Mouse (Mus musculus) midbrain, embryonic 16.5 days (tissue): ENCODE measurements around the gene Cltb. TPM values are rescaled to one million over a fixed set of nuclear protein-coding genes. Genes with fewer than 3 reads are reported as not detected.
"Not testable (repeated sequence)": the region's sequence is repeated elsewhere in the genome, so short reads cannot be mapped to it uniquely, and the experiment has no call there.

Experiments
- ATAC-seq: fragments of 200-750 bp; cut with Nextera tagmentation; 2 replicates; pipeline ENCODE4 v1.8.0; 2017; ENCODE audit warnings: moderate TSS enrichment
- H3K27ac ChIP-seq: fragments of 300-500 bp; sonication (generic); 2 replicates; pipeline ENCODE4 v1.5.1; 2014; ENCODE audit warnings: mild to moderate bottlenecking, low read length, mixed read lengths
- H3K27me3 ChIP-seq: fragments of 300-500 bp; sonication (generic); 2 replicates; pipeline ENCODE4 v1.6.1; 2014; ENCODE audit warnings: low read depth, low read length, mixed read lengths; ENCODE audit not compliant: control insufficient read depth, insufficient read depth
- H3K36me3 ChIP-seq: fragments of 300-500 bp; sonication (generic); 2 replicates; pipeline ENCODE4 v1.6.1; 2014; ENCODE audit warnings: mild to moderate bottlenecking, low read length, moderate library complexity, mixed read lengths; ENCODE audit not compliant: control insufficient read depth, insufficient read depth
- H3K4me1 ChIP-seq: fragments of 300-500 bp; sonication (generic); 2 replicates; pipeline ENCODE4 v1.6.1; 2014; ENCODE audit warnings: mild to moderate bottlenecking, low read length, mixed read lengths; ENCODE audit not compliant: control insufficient read depth, insufficient read depth
- H3K4me2 ChIP-seq: fragments of 300-500 bp; sonication (generic); 2 replicates; pipeline ENCODE4 v1.6.1; 2014; ENCODE audit warnings: mild to moderate bottlenecking, low read length, mixed read lengths
- H3K4me3 ChIP-seq: fragments of 300-500 bp; sonication (generic); 2 replicates; pipeline ENCODE4 v1.5.1; 2014; ENCODE audit warnings: low read depth, mild to moderate bottlenecking, low read length, moderate library complexity, mixed read lengths
- H3K9ac ChIP-seq: fragments of 300-500 bp; sonication (generic); 2 replicates; pipeline ENCODE4 v1.6.1; 2014; ENCODE audit warnings: low read depth, low read length, mixed read lengths
- H3K9me3 ChIP-seq: fragments of 300-500 bp; sonication (generic); replicated peaks from 2 replicates; pipeline ENCODE4 v1.6.1; 2014; ENCODE audit warnings: mild to moderate bottlenecking, low read length, mixed read lengths; ENCODE audit not compliant: control insufficient read depth, poor library complexity, severe bottlenecking
- WGBS: fragments of 180-500 bp; shearing (Covaris S2); extraction: QIAGEN DNeasy Blood & Tissue Kit; methylation state at CpG from one replicate; pipeline ENCODE4 v1.1.7; 2014; 5-methylcytosine and 5-hydroxymethylcytosine counted together
- polyA plus RNA-seq: library from polyadenylated mRNA; unstranded; fragments of >200 nt; fragmentation: Nextera tagmentation; extraction: Ambion mirVana; gene quantifications from 2 replicates; pipeline ENCODE4 v1.2.1, GENCODE M21; 2015

Cltb gene
- polyA plus RNA-seq, 1 experiment from 2014 or later = 232 TPM

GRCm38 (mm10) chr13:54616998-54617397 lies 5.9 kb upstream of the Cltb start:
- Histone ChIP-seq H3K4me3 (no peak overlapping the region), H3K9ac (no peak overlapping the region), H3K9me3 (no peaks in the 10 kb centered on the region), H3K4me2 (no peak overlapping the region), H3K27ac (no peak overlapping the region), H3K36me3 (no peaks in the 10 kb centered on the region), H3K27me3 (no peaks in the 10 kb centered on the region; the same call in 1 of the 2 replicates), H3K4me1 (peaks cover 2% of the 10 kb centered on the region; the same call in 1 of the 2 replicates)
- 72% methylated on average over 6 of the region's 6 CpGs for WGBS
- ATAC-seq = no peak

- peaks cover 6% of the 10 kb centered on the region for H3K4me1 ChIP-seq
- H3K4me3 ChIP-seq = no peak overlapping the region
- WGBS = 81% methylated on average over 8 of the region's 8 CpGs
- no peak overlapping the region for H3K27ac ChIP-seq
- ATAC-seq = no peak
- no peak overlapping the region for H3K9ac ChIP-seq
- no peak overlapping the region for H3K4me2 ChIP-seq
- H3K36me3 ChIP-seq = no peaks in the 10 kb centered on the region
- H3K9me3 ChIP-seq = no peaks in the 10 kb centered on the region
- H3K27me3 ChIP-seq = no peaks in the 10 kb centered on the region; the same call in 1 of the 2 replicates
These were observed 5.2 kb upstream of the Cltb start for GRCm38 (mm10) chr13:54616307-54616706.

- 88% methylated on average over 8 of the region's 8 CpGs for WGBS
- H3K4me1 ChIP-seq = peaks cover 25% of the 10 kb centered on the region
- H3K27ac ChIP-seq, ATAC-seq, H3K9me3 ChIP-seq, H3K4me2 ChIP-seq, H3K27me3 ChIP-seq, H3K4me3 ChIP-seq, H3K9ac ChIP-seq, H3K36me3 ChIP-seq: not testable (repeated sequence)
These were observed 2.0 kb upstream of the Cltb start for GRCm38 (mm10) chr13:54613141-54613540.

DNA sequence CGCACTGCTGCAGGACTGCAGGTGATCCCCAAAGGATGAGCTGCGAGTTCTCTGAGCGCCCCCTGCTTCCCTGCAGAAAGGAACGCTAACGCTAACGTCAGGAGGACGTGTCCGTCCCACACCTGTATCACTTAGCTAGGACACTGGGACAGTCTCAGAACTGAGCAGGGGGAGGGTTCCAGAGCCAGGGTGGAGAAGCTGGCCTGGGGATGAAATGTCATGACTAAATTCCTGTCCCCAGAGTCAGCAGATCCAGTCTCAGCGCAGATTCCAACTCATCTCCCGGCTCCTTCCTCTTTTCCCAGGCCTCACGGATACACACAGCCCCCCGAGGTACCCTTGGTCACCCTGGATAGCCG lies 552 bp downstream of the Cltb start:
- Histone ChIP-seq H3K27ac (peak overlapping the region; percentile 78), H3K4me2 (peak overlapping the region; percentile 77), H3K27me3 (no peaks in the 10 kb centered on the region; the same call in 1 of the 2 replicates), H3K4me3 (peak overlapping the region; percentile 81), H3K9ac (peak overlapping the region; percentile 91), H3K4me1 (peaks cover 25% of the 10 kb centered on the region), H3K36me3 (0 out of 2 replicates have a peak, but pooled peaks cover 2% of the 10 kb centered on the region), H3K9me3 (no peaks in the 10 kb centered on the region)
- ATAC-seq = no peak
- WGBS = 6% methylated on average over 13 of the region's 13 CpGs

GRCm38 (mm10) chr13:54609301-54609700 lies 1.8 kb downstream of the Cltb start:
- Histone ChIP-seq H3K9ac (peak overlapping the region; percentile 42; the same call in 1 of the 2 replicates), H3K27ac (no peak overlapping the region), H3K9me3 (no peaks in the 10 kb centered on the region), H3K36me3 (0 out of 2 replicates have a peak, but pooled peaks cover 8% of the 10 kb centered on the region), H3K4me1 (peaks cover 25% of the 10 kb centered on the region), H3K4me2 (peak overlapping the region; percentile 77), H3K27me3 (no peaks in the 10 kb centered on the region; the same call in 1 of the 2 replicates), H3K4me3 (peak overlapping the region; percentile 21)
- 7% methylated on average over 1 of the region's 1 CpGs for WGBS
- ATAC-seq = no peak

GRCm38 (mm10) chr13:54608666-54609065 lies 2.5 kb downstream of the Cltb start:
- WGBS = 8% methylated on average over 8 of the region's 8 CpGs

DNA sequence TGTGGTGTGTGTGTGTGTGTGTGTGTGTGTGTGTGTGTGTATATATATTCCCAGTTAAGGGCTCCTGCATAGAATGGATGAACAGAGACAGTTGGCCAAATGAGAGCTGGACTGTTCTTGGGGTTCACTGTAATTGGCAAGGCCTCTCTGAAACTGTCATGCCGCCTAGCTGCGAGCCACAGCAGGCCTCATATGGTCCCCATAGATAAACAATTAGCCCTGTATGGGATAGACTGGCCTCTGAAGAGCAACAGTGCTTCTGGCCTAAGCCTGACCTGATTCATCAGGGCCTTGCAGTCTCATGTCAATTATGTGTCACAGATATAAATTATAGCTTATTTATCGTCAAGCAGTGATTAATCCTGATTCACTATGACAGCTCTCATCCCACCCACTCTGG lies 3.1 kb downstream of the Cltb start:
- Histone ChIP-seq H3K4me3 (no peak overlapping the region), H3K4me2 (peak overlapping the region; percentile 77), H3K9me3 (no peaks in the 10 kb centered on the region), H3K27me3 (no peaks in the 10 kb centered on the region; the same call in 1 of the 2 replicates), H3K9ac (no peak overlapping the region), H3K4me1 (peaks cover 25% of the 10 kb centered on the region), H3K27ac (no peak overlapping the region), H3K36me3 (0 out of 2 replicates have a peak, but pooled peaks cover 9% of the 10 kb centered on the region)
- WGBS = 67% methylated on average over 3 of the region's 3 CpGs
- ATAC-seq = no peak

More at GRCm38 (mm10) chr13:54608666-54609065, 2.5 kb downstream of the Cltb start:
- H3K4me1 ChIP-seq = peaks cover 25% of the 10 kb centered on the region
- H3K36me3 ChIP-seq = 0 out of 2 replicates have a peak, but pooled peaks cover 9% of the 10 kb centered on the region
- ATAC-seq = no peak
- peak overlapping the region; percentile 21 for H3K4me3 ChIP-seq
- H3K27me3 ChIP-seq = no peaks in the 10 kb centered on the region; the same call in 1 of the 2 replicates
- H3K9ac ChIP-seq = peak overlapping the region; percentile 42
- H3K4me2 ChIP-seq = peak overlapping the region; percentile 77
- 0 out of 2 replicates have a peak overlapping the region, but pooled peaks have one; percentile 9 for H3K27ac ChIP-seq
- no peaks in the 10 kb centered on the region for H3K9me3 ChIP-seq

GRCm38 (mm10) chr13:54607204-54607603 lies 3.9 kb downstream of the Cltb start:
- 0 out of 2 replicates have a peak, but pooled peaks cover 9% of the 10 kb centered on the region for H3K36me3 ChIP-seq
- H3K9ac ChIP-seq = no peak overlapping the region
- no peak overlapping the region for H3K27ac ChIP-seq
- H3K27me3 ChIP-seq = no peaks in the 10 kb centered on the region; the same call in 1 of the 2 replicates
- peaks cover 25% of the 10 kb centered on the region for H3K4me1 ChIP-seq
- ATAC-seq = no peak
- H3K4me2 ChIP-seq = no peak overlapping the region
- H3K4me3 ChIP-seq = no peak overlapping the region
- H3K9me3 ChIP-seq = no peaks in the 10 kb centered on the region
- WGBS = 73% methylated on average over 5 of the region's 5 CpGs

DNA sequence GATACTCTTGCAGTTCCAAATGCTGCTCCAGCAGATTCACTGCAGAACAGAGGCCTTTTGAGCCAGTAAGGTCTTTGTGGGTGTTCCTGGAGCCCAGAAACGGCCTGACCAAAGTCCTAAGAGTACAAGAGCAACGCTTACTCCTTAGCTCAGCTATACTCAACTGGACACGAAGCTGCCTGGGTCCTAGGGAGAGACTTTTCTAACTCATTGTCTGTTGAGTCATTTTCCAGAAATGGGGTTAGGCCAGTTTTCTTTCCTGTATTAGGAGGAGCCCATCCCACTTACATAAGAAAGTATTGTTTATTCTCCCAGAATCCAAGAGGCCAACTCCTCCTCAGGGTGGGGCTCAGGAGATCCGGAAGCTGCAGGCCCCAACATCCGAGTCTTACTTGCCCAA lies 5.7 kb downstream of the Cltb start:
- Histone ChIP-seq H3K4me1 (peaks cover 20% of the 10 kb centered on the region), H3K36me3 (0 out of 2 replicates have a peak, but pooled peaks cover 9% of the 10 kb centered on the region), H3K4me3 (no peak overlapping the region), H3K27me3 (no peaks in the 10 kb centered on the region; the same call in 1 of the 2 replicates), H3K27ac (no peak overlapping the region), H3K9me3 (no peaks in the 10 kb centered on the region), H3K4me2 (no peak overlapping the region), H3K9ac (no peak overlapping the region)
- WGBS = 82% methylated on average over 5 of the region's 5 CpGs
- no peak for ATAC-seq
